Mouse (Mus musculus) limb, embryonic 10.5 days (tissue): ENCODE results near the gene Gm38655. TPM values are rescaled to one million over a fixed set of nuclear protein-coding genes. Genes with fewer than 3 reads are reported as not detected.
"Not testable (repeated sequence)": the region's sequence is repeated elsewhere in the genome, so short reads cannot be mapped to it uniquely, and the experiment has no call there.

Source experiments
- DNase-seq: peaks from one replicate; pipeline ENCODE4 v3.0.0-alpha.2; 2017; ENCODE audit warnings: low spot score
- H3K27ac ChIP-seq: fragments of 300-500 bp; sonication (generic); 2 replicates; pipeline ENCODE4 v1.5.1; 2016; ENCODE audit warnings: mild to moderate bottlenecking
- H3K27me3 ChIP-seq: fragments of 300-500 bp; sonication (generic); 2 replicates; pipeline ENCODE4 v1.6.1; 2016; ENCODE audit warnings: low read depth, mild to moderate bottlenecking; ENCODE audit not compliant: poor library complexity, severe bottlenecking
- H3K36me3 ChIP-seq: fragments of 300-500 bp; sonication (generic); 2 replicates; pipeline ENCODE4 v1.6.1; 2016; ENCODE audit warnings: mild to moderate bottlenecking, moderate library complexity
- H3K4me1 ChIP-seq: fragments of 300-500 bp; sonication (generic); 2 replicates; pipeline ENCODE4 v1.6.1; 2016
- H3K4me3 ChIP-seq: fragments of 300-500 bp; sonication (generic); 2 replicates; pipeline ENCODE4 v1.5.1; 2016; ENCODE audit warnings: mild to moderate bottlenecking, moderate library complexity
- H3K9me3 ChIP-seq: fragments of 300-500 bp; sonication (generic); replicated peaks from 2 replicates; pipeline ENCODE4 v1.6.1; 2016; ENCODE audit warnings: mild to moderate bottlenecking
- WGBS: fragments of 180-500 bp; shearing (Covaris S2); methylation state at CpG from one replicate; pipeline ENCODE4 v1.1.7; 2016; 5-methylcytosine and 5-hydroxymethylcytosine counted together
- polyA plus RNA-seq: library from polyadenylated mRNA; unstranded; fragments of >200 nt; fragmentation: Nextera tagmentation; extraction: Ambion mirVana; gene quantifications from 2 replicates; pipeline ENCODE4 v1.2.1, GENCODE M21; 2016

The Gm38655 gene
- polyA plus RNA-seq = not detected in 2 replicates

- no peak within 1 kb of the TSS for H3K27ac ChIP-seq
- H3K4me1 ChIP-seq = 0 out of 2 replicates have a peak, but pooled peaks cover 2% of the 10 kb centered on the region
- no peak for DNase-seq
- no peak within 1 kb of the TSS for H3K4me3 ChIP-seq
- H3K27me3 ChIP-seq = no peaks in the 10 kb centered on the region
- 78% methylated on average over 9 of the region's 9 CpGs for WGBS
- H3K9me3 ChIP-seq = no peaks in the 10 kb centered on the region
- H3K36me3 ChIP-seq = no peaks in the 10 kb centered on the region
Measured at GRCm38 (mm10) chr17:25175411-25175810, at the start of gene Gm38655. Gm38655 (minus strand) TSS chr17:25175471.

- Histone ChIP-seq H3K27me3 (no peaks in the 10 kb centered on the region), H3K36me3 (peaks cover 55% of the 10 kb centered on the region), H3K4me3 (no peak overlapping the region), H3K4me1 (peaks cover 22% of the 10 kb centered on the region), H3K9me3 (no peaks in the 10 kb centered on the region), H3K27ac (no peak overlapping the region)
- no peak for DNase-seq
- WGBS = 90% methylated on average over 7 of the region's 7 CpGs
Measured at GRCm38 (mm10) chr17:25224586-25225222, 49.4 kb upstream of the Gm38655 start.

DNA sequence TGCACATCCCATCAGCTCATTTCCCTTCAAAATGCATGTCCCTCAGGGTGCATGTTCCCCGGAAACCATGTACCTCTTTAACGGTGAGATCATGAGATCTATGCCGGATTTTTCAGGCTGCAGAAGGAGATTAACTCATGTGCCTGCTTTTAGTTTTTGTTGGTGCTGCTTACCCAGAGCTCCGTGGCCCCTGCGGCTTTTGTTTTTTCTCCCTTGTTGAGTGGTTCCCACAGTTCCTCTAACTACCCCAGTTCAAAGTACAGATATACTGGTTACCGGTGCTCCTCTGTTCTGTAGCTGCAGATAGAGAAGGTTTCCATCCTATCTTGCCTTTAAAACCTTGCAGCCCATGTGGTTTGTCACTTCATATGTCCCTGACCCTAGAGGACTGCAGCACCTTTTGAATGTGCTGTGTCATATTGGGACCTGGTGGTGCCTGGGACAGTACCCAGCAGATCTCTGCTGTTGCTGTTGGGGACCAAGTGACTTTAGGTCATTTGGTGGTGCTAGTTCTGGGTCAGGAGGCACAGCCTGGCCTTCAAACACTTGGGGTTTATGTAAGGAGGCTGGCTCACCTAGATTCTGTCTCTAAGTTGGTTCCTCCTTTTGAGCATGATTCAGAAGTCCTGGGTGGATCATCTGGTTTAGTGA lies 47.8 kb upstream of the Gm38655 start:
- no peak for DNase-seq
- 55% methylated on average over 6 of the region's 6 CpGs for WGBS
- peaks cover 58% of the 10 kb centered on the region for H3K36me3 ChIP-seq
- no peaks in the 10 kb centered on the region for H3K27me3 ChIP-seq
- H3K27ac ChIP-seq = peak overlapping the region; percentile 61; the same call in 1 of the 2 replicates
- H3K4me3 ChIP-seq = peak overlapping the region; percentile 58
- peaks cover 22% of the 10 kb centered on the region for H3K4me1 ChIP-seq
- no peaks in the 10 kb centered on the region for H3K9me3 ChIP-seq

DNA sequence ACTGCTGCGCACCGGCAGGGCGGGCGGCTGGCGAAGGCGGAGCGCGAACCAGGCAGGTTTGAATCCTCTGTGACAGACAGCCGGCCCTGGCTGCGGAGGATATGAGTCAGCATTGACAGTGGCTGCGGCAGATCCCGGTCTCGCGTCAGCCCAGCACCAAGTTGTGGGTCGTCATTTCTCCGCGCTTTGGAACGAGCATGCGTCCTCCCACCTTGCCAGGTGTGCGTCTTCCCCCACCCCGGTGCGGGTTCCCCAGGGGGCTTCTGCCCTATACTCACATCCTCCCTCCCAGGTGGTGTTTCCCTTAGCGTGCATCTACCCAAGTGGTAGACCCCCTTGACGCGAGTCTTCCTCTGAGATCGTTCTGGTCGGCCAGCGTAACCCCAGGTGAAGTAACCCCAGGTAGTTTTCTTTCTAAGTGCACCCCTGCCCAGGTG lies 47.3 kb upstream of the Gm38655 start:
- peak overlapping the region; percentile 61; the same call in 1 of the 2 replicates for H3K27ac ChIP-seq
- H3K4me3 ChIP-seq = peak overlapping the region; percentile 58
- DNase-seq, H3K9me3 ChIP-seq, H3K27me3 ChIP-seq: not testable (repeated sequence)
- peaks cover 63% of the 10 kb centered on the region for H3K36me3 ChIP-seq
- H3K4me1 ChIP-seq = peaks cover 22% of the 10 kb centered on the region
- 16% methylated on average over 14 of the region's 28 CpGs for WGBS

DNA sequence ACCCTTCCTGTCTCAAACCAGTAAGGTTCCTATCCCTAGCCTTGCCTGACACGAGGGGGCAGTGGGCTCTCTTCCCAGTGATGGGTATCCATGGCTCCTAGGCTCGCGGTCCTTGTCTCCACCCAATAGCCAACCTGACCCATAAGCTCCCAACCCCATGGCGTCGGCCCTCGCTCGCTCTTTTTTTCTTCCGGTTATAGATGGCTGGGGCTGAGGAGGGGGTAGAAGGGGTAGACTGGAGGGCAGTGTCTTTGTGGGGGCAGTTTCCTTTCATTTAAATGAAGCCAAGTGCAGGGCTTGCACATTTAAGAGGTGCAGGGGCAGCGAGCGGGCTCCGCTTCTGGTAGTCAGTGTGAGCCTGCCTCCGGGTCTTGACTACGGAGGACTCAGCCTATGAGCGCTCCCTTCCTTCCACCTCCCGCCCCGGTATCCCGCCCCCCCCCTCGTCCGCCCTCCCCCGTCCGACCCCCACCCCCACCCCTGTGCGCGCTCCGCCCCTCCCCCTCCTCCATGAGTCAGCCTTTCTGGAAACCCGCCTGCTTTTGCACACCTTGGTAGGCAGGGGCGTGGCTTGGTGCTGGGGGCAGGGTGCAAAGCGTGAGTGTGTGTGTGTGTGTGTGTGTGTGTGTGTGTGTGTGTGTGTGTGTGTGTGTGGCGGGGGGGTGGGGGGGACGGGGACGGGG lies 46.7 kb upstream of the Gm38655 start:
- 1% methylated on average over 24 of the region's 30 CpGs for WGBS
- no peaks in the 10 kb centered on the region for H3K27me3 ChIP-seq
- peaks cover 64% of the 10 kb centered on the region for H3K36me3 ChIP-seq
- peak; percentile 71 for DNase-seq
- H3K27ac ChIP-seq = peak overlapping the region; percentile 61
- H3K4me3 ChIP-seq = peak overlapping the region; percentile 58
- H3K9me3 ChIP-seq = no peaks in the 10 kb centered on the region
- H3K4me1 ChIP-seq = peaks cover 22% of the 10 kb centered on the region

DNA sequence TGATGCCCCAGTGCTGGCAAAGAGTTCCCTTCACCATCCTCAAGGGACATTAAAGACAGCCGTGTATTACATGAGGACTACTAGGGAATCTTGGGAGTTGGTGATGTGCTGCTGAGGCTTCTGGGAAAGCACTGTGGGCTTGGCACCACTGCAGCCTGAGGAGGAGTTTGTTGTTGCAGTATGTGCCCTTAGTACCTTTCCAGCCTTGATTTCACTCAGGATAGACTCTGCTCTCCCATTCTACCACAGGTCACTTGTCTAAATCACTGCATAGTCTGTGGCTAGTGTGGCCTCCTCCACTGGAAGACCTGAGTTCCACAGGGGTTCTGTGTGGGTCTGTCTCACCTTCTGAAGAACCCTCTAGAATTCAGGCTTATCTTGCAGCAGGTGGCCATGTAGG lies 45.5 kb upstream of the Gm38655 start:
- H3K27me3 ChIP-seq = no peaks in the 10 kb centered on the region
- peaks cover 22% of the 10 kb centered on the region for H3K4me1 ChIP-seq
- no peak overlapping the region for H3K4me3 ChIP-seq
- DNase-seq = no peak
- WGBS = 79% methylated on average over 1 of the region's 1 CpGs
- no peaks in the 10 kb centered on the region for H3K9me3 ChIP-seq
- H3K27ac ChIP-seq = no peak overlapping the region
- H3K36me3 ChIP-seq = peaks cover 65% of the 10 kb centered on the region

GRCm38 (mm10) chr17:25219492-25220295 lies 44.4 kb upstream of the Gm38655 start:
- 92% methylated on average over 15 of the region's 15 CpGs for WGBS
- H3K9me3 ChIP-seq = no peaks in the 10 kb centered on the region
- H3K36me3 ChIP-seq = peaks cover 72% of the 10 kb centered on the region
- H3K27me3 ChIP-seq = no peaks in the 10 kb centered on the region
- H3K27ac ChIP-seq = no peak overlapping the region
- peaks cover 22% of the 10 kb centered on the region for H3K4me1 ChIP-seq
- DNase-seq = no peak
- no peak overlapping the region for H3K4me3 ChIP-seq

DNA sequence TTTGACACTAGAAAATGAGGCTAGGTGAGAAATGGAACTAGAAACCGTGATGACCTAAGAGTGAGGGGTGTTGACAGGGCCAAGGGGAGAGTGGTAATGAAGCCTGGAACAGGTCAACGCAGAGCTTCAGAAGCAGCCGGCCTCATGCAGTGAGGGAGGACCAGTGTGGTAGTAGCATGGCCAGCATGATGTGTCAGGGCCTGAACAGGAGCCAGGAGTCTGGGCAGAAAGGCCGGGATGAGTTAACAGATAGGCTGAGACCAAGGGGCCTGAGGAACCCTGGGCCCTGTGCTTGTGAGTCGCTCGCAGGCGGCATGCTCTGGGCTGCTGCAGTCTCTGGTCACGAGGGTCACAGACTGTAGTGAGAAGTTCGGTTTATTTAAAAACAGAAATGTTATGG lies 43.7 kb upstream of the Gm38655 start:
- H3K27me3 ChIP-seq = no peaks in the 10 kb centered on the region
- H3K9me3 ChIP-seq = no peaks in the 10 kb centered on the region
- DNase-seq = no peak
- H3K4me1 ChIP-seq = peaks cover 22% of the 10 kb centered on the region
- WGBS = 90% methylated on average over 9 of the region's 9 CpGs
- no peak overlapping the region for H3K4me3 ChIP-seq
- no peak overlapping the region for H3K27ac ChIP-seq
- peaks cover 77% of the 10 kb centered on the region for H3K36me3 ChIP-seq

DNA sequence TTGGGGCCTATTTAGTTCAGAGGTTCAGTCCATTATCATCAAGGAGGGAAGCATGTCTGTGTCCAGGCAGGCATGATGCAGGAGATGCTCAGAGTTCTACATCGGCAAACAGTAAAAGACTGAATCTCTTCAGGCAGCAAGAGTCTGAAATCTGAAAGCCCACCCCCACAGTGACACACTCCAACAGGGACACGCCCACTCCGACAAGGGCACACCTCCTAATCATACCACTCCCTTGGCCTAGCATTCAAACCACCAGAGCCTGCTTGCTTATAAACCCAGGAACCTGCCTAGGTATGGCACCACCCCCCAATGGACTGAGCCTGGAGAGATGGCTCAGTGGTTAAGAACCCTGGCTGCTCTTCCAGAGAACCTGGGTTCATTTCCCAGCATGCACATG lies 40.2 kb upstream of the Gm38655 start:
- Histone ChIP-seq H3K9me3 (no peaks in the 10 kb centered on the region), H3K27me3 (no peaks in the 10 kb centered on the region), H3K36me3 (peaks cover 98% of the 10 kb centered on the region), H3K4me3 (no peak overlapping the region), H3K4me1 (no peaks in the 10 kb centered on the region), H3K27ac (no peak overlapping the region)
- no peak for DNase-seq
- 86% methylated on average over 3 of the region's 3 CpGs for WGBS

GRCm38 (mm10) chr17:25211705-25212104 lies 36.4 kb upstream of the Gm38655 start:
- Histone ChIP-seq H3K9me3 (no peaks in the 10 kb centered on the region), H3K36me3 (peaks cover 98% of the 10 kb centered on the region), H3K4me3 (no peak overlapping the region), H3K4me1 (no peaks in the 10 kb centered on the region), H3K27ac (no peak overlapping the region), H3K27me3 (no peaks in the 10 kb centered on the region)
- DNase-seq = no peak
- WGBS = 94% methylated on average over 4 of the region's 4 CpGs

DNA sequence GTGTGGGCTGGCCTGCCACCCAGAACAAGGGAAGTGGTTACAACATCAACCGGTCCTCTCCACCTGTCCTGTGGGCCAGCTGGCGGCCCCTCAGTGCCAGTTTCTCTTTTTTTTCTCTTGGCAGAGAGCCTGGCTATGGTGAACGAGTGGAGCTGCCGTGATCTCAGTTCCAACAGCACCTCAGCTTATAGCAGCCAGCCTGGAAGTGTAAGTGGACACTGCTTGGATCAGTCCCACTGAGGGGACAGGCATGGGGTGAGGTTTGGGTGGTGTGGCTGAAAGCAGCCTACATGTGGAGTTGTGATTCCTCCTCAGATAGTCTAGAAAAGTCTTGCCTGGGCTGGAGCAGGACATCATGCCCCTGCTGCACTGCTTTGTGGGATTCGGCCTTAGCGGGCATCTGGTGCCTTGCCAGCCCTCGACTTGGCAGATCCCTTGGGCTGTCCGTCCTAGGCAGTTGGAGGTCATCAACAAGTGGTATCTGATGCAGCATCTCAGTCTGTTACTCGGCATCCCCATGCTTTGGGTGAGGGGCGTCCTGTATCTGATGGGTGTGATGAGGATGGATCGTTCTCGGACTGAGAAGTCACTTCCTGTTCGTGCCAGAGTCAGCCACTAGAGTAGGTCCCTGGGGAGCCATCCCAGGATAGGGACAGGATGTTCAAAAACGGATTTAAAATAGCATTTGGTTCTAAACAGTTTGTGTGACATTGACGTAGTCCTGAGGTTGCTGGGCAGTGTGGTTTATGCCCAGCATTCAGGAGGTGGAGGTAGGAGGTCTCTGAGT lies 35.6 kb upstream of the Gm38655 start:
- H3K27ac ChIP-seq = no peak overlapping the region
- no peak for DNase-seq
- WGBS = 89% methylated on average over 15 of the region's 15 CpGs
- no peaks in the 10 kb centered on the region for H3K9me3 ChIP-seq
- peaks cover 98% of the 10 kb centered on the region for H3K36me3 ChIP-seq
- H3K4me3 ChIP-seq = no peak overlapping the region
- no peaks in the 10 kb centered on the region for H3K4me1 ChIP-seq
- no peaks in the 10 kb centered on the region for H3K27me3 ChIP-seq

GRCm38 (mm10) chr17:25210006-25210405 lies 34.7 kb upstream of the Gm38655 start:
- Histone ChIP-seq H3K27ac (no peak overlapping the region), H3K9me3 (no peaks in the 10 kb centered on the region), H3K4me1 (no peaks in the 10 kb centered on the region), H3K4me3 (no peak overlapping the region), H3K27me3 (no peaks in the 10 kb centered on the region), H3K36me3 (peaks cover 98% of the 10 kb centered on the region)
- no peak for DNase-seq
- WGBS = 90% methylated on average over 4 of the region's 4 CpGs
